Mouse (Mus musculus): ENCODE data around the gene Asap2.

GRCm38 (mm10) chr12:21130274-21130823 lies 140.1 kb downstream of the Asap2 start:
- TF ChIP-seq CTCF (IDR thresholded peaks at IDR 0.05; ENCODE audit: insufficient read depth, low read length), result no peak
- no peak for TF ChIP-seq POLR2A (IDR thresholded peaks at IDR 0.05; ENCODE audit: borderline replicate concordance, extremely low read depth, low read depth, low read length)

Data from lung, adult 2 months (tissue).